Mouse (Mus musculus): ENCODE measurements around the gene Hps1. TPM values are rescaled to one million over a fixed set of nuclear protein-coding genes. Genes with fewer than 3 reads are reported as not detected.

The Hps1 gene
- total and polyA plus RNA-seq, 2 experiments from 2014 or later = 11.5 to 19.7 TPM

- Histone ChIP-seq H3K36me3 (ENCODE audit: insufficient read depth, low read length) (no peaks in the 10 kb centered on the region), H3K9ac (replicated peaks; ENCODE audit: low read length, poor library complexity, severe bottlenecking) (no peak overlapping the region), H3K27ac (ENCODE audit: low read depth, low read length) (no peak overlapping the region), H3K4me3 (ENCODE audit: low read depth, low read length) (no peak overlapping the region), H3K4me2 (ENCODE audit: low read depth, low read length, poor library complexity, severe bottlenecking) (no peak overlapping the region), H3K9me3 (ENCODE audit: low read length) (no peaks in the 10 kb centered on the region), H3K27me3 (ENCODE audit: insufficient read depth, low read length) (no peaks in the 10 kb centered on the region), H3K4me1 (ENCODE audit: insufficient read depth, low read length) (no peaks in the 10 kb centered on the region)
- TF ChIP-seq CTCF (IDR thresholded peaks at IDR 0.05) = no peak
- WGBS = 54% methylated on average over 9 of the region's 9 CpGs
- DNase-seq (ENCODE audit: low spot score) (no peak), ATAC-seq (ENCODE audit: low FRiP score) (no peak)
Measured at GRCm38 (mm10) chr19:42737753-42738152, 42.0 kb downstream of the Hps1 start.

DNA sequence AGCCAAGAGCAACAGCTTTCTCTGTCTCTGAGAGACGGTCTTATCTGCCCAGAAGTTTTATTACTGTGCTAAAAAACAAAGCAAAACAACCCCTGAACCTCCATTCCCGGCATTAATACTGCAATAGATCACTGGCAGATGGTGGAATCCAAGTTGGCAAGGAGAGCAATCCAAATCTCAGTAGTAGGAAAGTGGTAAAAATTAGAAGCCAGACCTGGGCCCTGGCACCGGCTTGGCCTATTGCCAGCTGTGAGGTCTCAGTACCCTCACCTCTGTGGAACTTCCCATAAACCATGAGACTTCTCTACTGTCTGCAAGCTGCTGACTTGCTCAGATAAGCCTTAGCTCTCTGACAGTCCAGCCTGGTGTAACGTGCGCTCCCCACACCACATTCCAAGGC lies 44.8 kb downstream of the Hps1 start:
- no peak overlapping the region for H3K4me3 ChIP-seq (ENCODE audit: low read depth, low read length)
- no peak overlapping the region for H3K9ac ChIP-seq (replicated peaks; ENCODE audit: low read length, poor library complexity, severe bottlenecking)
- H3K9me3 ChIP-seq (ENCODE audit: low read length) = no peaks in the 10 kb centered on the region
- WGBS = 88% methylated on average over 5 of the region's 5 CpGs
- ATAC-seq (ENCODE audit: low FRiP score) = no peak
- no peak overlapping the region for H3K27ac ChIP-seq (ENCODE audit: low read depth, low read length)
- 0 out of 2 replicates have a peak, but pooled peaks cover 2% of the 10 kb centered on the region for H3K27me3 ChIP-seq (ENCODE audit: insufficient read depth, low read length)
- TF ChIP-seq CTCF (IDR thresholded peaks at IDR 0.05) = no peak
- no peak overlapping the region for H3K4me2 ChIP-seq (ENCODE audit: low read depth, low read length, poor library complexity, severe bottlenecking)
- no peak for DNase-seq (ENCODE audit: low spot score)
- no peaks in the 10 kb centered on the region for H3K4me1 ChIP-seq (ENCODE audit: insufficient read depth, low read length)
- no peaks in the 10 kb centered on the region for H3K36me3 ChIP-seq (ENCODE audit: insufficient read depth, low read length)

DNA sequence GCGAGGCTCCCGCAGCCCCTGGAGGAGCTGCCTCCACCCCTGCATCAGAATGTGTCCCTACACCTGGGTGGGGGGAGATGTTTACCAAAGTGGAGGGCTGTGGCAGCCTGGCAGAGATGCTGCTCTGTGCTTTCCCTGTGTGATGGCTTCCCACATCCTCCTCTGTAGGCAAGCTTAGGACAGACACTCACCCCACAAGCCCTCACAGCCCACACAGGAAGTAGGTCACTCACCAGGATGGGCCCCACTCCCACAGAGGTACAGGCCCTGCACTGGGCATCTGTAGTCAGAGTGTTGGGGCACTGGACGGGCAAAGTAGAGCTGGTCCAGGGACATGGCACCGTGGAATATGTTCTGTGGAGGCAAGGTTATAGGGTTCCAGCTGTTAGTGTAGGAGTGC lies 52.4 kb downstream of the Hps1 start:
- H3K4me1 ChIP-seq (ENCODE audit: insufficient read depth, low read length) = no peaks in the 10 kb centered on the region
- no peak overlapping the region for H3K27ac ChIP-seq (ENCODE audit: low read depth, low read length)
- no peaks in the 10 kb centered on the region for H3K9me3 ChIP-seq (ENCODE audit: low read length)
- H3K4me2 ChIP-seq (ENCODE audit: low read depth, low read length, poor library complexity, severe bottlenecking) = no peak overlapping the region
- DNase-seq (ENCODE audit: low spot score) (no peak), ATAC-seq (ENCODE audit: low FRiP score) (no peak)
- no peak overlapping the region for H3K9ac ChIP-seq (replicated peaks; ENCODE audit: low read length, poor library complexity, severe bottlenecking)
- no peak overlapping the region for H3K4me3 ChIP-seq (ENCODE audit: low read depth, low read length)
- H3K36me3 ChIP-seq (ENCODE audit: insufficient read depth, low read length) = no peaks in the 10 kb centered on the region
- WGBS = 92% methylated on average over 4 of the region's 4 CpGs
- H3K27me3 ChIP-seq (ENCODE audit: insufficient read depth, low read length) = 0 out of 2 replicates have a peak, but pooled peaks cover 2% of the 10 kb centered on the region
- no peak for TF ChIP-seq CTCF (IDR thresholded peaks at IDR 0.05)

DNA sequence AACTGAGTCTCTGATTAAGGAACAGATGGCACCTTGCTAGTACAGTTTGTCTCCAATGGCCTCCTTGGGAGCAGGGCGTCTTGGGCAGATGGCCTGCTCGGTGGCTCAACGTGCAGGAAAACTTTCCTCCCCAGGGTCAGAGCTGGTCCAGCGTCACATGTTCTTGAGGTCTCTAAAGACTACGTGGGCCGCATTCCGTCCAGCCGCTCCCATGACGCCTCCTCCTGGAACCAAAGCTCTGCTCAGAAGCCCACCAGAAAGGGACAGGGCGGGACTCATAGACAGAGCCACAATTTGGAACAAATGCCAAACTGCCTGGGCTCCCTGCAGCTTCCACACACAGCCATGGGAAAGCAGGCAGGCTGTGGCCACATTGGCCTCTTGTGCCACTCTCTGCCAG lies 53.0 kb downstream of the Hps1 start:
- 0 out of 2 replicates have a peak, but pooled peaks cover 2% of the 10 kb centered on the region for H3K27me3 ChIP-seq (ENCODE audit: insufficient read depth, low read length)
- H3K36me3 ChIP-seq (ENCODE audit: insufficient read depth, low read length) = no peaks in the 10 kb centered on the region
- H3K4me2 ChIP-seq (ENCODE audit: low read depth, low read length, poor library complexity, severe bottlenecking) = no peak overlapping the region
- H3K9ac ChIP-seq (replicated peaks; ENCODE audit: low read length, poor library complexity, severe bottlenecking) = no peak overlapping the region
- 90% methylated on average over 10 of the region's 10 CpGs for WGBS
- no peak for ATAC-seq (ENCODE audit: low FRiP score)
- no peak overlapping the region for H3K27ac ChIP-seq (ENCODE audit: low read depth, low read length)
- H3K4me3 ChIP-seq (ENCODE audit: low read depth, low read length) = no peak overlapping the region
- DNase-seq (ENCODE audit: low spot score) = peak; percentile 32
- H3K4me1 ChIP-seq (ENCODE audit: insufficient read depth, low read length) = no peaks in the 10 kb centered on the region
- no peak for TF ChIP-seq CTCF (IDR thresholded peaks at IDR 0.05)
- no peaks in the 10 kb centered on the region for H3K9me3 ChIP-seq (ENCODE audit: low read length)

GRCm38 (mm10) chr19:42725973-42726350 lies 53.8 kb downstream of the Hps1 start:
- no peaks in the 10 kb centered on the region for H3K36me3 ChIP-seq (ENCODE audit: insufficient read depth, low read length)
- WGBS = 89% methylated on average over 3 of the region's 3 CpGs
- DNase-seq (ENCODE audit: low spot score) (no peak), ATAC-seq (ENCODE audit: low FRiP score) (no peak)
- no peak overlapping the region for H3K27ac ChIP-seq (ENCODE audit: low read depth, low read length)
- no peak for TF ChIP-seq CTCF (IDR thresholded peaks at IDR 0.05)
- no peak overlapping the region for H3K4me3 ChIP-seq (ENCODE audit: low read depth, low read length)
- H3K9ac ChIP-seq (replicated peaks; ENCODE audit: low read length, poor library complexity, severe bottlenecking) = no peak overlapping the region
- H3K9me3 ChIP-seq (ENCODE audit: low read length) = no peaks in the 10 kb centered on the region
- no peaks in the 10 kb centered on the region for H3K4me1 ChIP-seq (ENCODE audit: insufficient read depth, low read length)
- no peaks in the 10 kb centered on the region for H3K27me3 ChIP-seq (ENCODE audit: insufficient read depth, low read length)
- H3K4me2 ChIP-seq (ENCODE audit: low read depth, low read length, poor library complexity, severe bottlenecking) = no peak overlapping the region

GRCm38 (mm10) chr19:42725056-42725972 lies 54.5 kb downstream of the Hps1 start:
- ATAC-seq (ENCODE audit: low FRiP score) = no peak
- TF ChIP-seq CTCF (IDR thresholded peaks at IDR 0.05) = no peak

More at GRCm38 (mm10) chr19:42725056-42725972, 54.5 kb downstream of the Hps1 start:
- H3K27me3 ChIP-seq (ENCODE audit: insufficient read depth, low read length) = no peaks in the 10 kb centered on the region
- H3K4me2 ChIP-seq (ENCODE audit: low read depth, low read length, poor library complexity, severe bottlenecking) = no peak overlapping the region
- no peak overlapping the region for H3K4me3 ChIP-seq (ENCODE audit: low read depth, low read length)
- no peak overlapping the region for H3K9ac ChIP-seq (replicated peaks; ENCODE audit: low read length, poor library complexity, severe bottlenecking)
- H3K27ac ChIP-seq (ENCODE audit: low read depth, low read length) = no peak overlapping the region
- WGBS = 80% methylated on average over 16 of the region's 16 CpGs
- no peak for DNase-seq (ENCODE audit: low spot score)
- H3K4me1 ChIP-seq (ENCODE audit: insufficient read depth, low read length) = no peaks in the 10 kb centered on the region
- H3K36me3 ChIP-seq (ENCODE audit: insufficient read depth, low read length) = no peaks in the 10 kb centered on the region
- H3K9me3 ChIP-seq (ENCODE audit: low read length) = no peaks in the 10 kb centered on the region

Data from midbrain, postnatal 0 days (tissue).